Mouse (Mus musculus) liver, adult 2 months (tissue): ENCODE results near the gene P3h2. TPM values are rescaled to one million over a fixed set of nuclear protein-coding genes. Genes with fewer than 3 reads are reported as not detected.

Experiments
- DNase-seq: peaks from one replicate; pipeline ENCODE4 v3.0.0-alpha.2; 2011; ENCODE audit warnings: low read depth, low spot score; ENCODE audit errors: extremely low read depth
- H3K27ac ChIP-seq: fragments of 200-500 bp; replicated peaks from 2 replicates; pipeline ENCODE4 v1.5.1; 2012; ENCODE audit warnings: low read depth, mild to moderate bottlenecking, control low read depth, inconsistent platforms, low read length; ENCODE audit not compliant: insufficient read depth
- H3K27me3 ChIP-seq: fragments of 200-500 bp; 2 replicates; pipeline ENCODE4 v1.6.1; 2012; ENCODE audit warnings: mild to moderate bottlenecking, moderate library complexity, low read length, inconsistent platforms; ENCODE audit not compliant: control insufficient read depth, insufficient read depth
- H3K36me3 ChIP-seq: fragments of 200-500 bp; 2 replicates; pipeline ENCODE4 v1.6.1; 2012; ENCODE audit warnings: low read length, inconsistent platforms; ENCODE audit not compliant: control insufficient read depth, insufficient read depth
- H3K4me1 ChIP-seq: fragments of 200-500 bp; 2 replicates; pipeline ENCODE4 v1.6.1; 2011; ENCODE audit warnings: low read length; ENCODE audit not compliant: control insufficient read depth, insufficient read depth
- H3K4me3 ChIP-seq: fragments of 200-500 bp; 2 replicates; pipeline ENCODE4 v1.5.1; 2011; ENCODE audit warnings: low read depth, mild to moderate bottlenecking, control low read depth, low read length, moderate library complexity; ENCODE audit not compliant: insufficient read depth
- H3K79me2 ChIP-seq: fragments of 200-500 bp; 2 replicates; pipeline ENCODE4 v1.6.1; 2012; ENCODE audit warnings: inconsistent platforms, mild to moderate bottlenecking, low read length, moderate library complexity; ENCODE audit not compliant: control insufficient read depth, insufficient read depth
- H3K9ac ChIP-seq: fragments of 200-500 bp; 2 replicates; pipeline ENCODE4 v1.6.1; 2012; ENCODE audit warnings: low read depth, mild to moderate bottlenecking, control low read depth, inconsistent platforms, low read length
- CTCF ChIP-seq: fragments of 200-500 bp; IDR thresholded peaks from 2 replicates; pipeline ENCODE4 v1.5.1; 2011; ENCODE audit warnings: low read depth, low read length, control low read depth
- POLR2A ChIP-seq: fragments of 200-500 bp; IDR thresholded peaks from 2 replicates; pipeline ENCODE4 v1.6.1; 2011; ENCODE audit warnings: low read length, control low read depth; ENCODE audit not compliant: insufficient read depth; ENCODE audit errors: extremely low read depth
- whole genome bisulfite sequencing: fragments of 180-500 bp; shearing (Covaris S2); methylation state at CpG from one replicate; pipeline ENCODE4 v1.1.7; 2018; 5-methylcytosine and 5-hydroxymethylcytosine counted together
- polyA plus RNA-seq: library from polyadenylated mRNA; depleted of rRNA; stranded (reverse); fragments of >200 nt; gene quantifications from 2 replicates; pipeline ENCODE4 v1.2.3, GENCODE M21; 2012
- total RNA-seq: library from RNA; depleted of rRNA; stranded (reverse); fragments of >200 nt; gene quantifications from 2 replicates; pipeline ENCODE4 v1.2.3, GENCODE M21; 2014

P3h2 gene
- total and polyA plus RNA-seq, 2 experiments: 0.28 to 0.55 TPM

DNA sequence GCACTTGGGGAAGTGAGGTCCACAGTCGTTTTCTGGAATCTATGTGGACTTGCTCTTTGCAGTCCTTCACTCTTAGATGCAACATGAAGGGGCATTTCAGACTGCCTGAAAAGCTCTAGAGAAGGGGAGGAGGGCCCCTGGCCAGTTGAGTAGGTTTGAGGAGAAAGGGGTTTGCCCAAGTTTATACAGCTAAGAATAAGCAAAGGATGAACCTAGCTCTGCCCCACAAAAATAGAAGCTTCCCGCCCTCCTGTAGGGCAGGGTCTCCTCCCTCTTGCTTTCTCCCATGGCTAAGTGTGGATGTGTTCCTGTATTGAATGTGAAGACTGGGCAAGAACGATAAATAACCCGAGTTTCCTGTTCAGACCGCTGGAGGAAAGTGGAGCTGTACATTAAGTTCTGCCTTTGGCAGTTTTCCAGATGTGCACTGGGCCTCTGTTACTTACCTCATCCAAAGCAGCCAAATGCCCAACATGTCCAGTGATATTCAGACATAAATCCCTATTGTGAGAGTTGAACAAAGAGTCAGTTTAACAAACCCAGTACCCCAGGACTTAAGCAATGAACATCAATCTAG, 545 bp upstream of the P3h2 start:
- H3K79me2 ChIP-seq: no peaks in the 10 kb centered on the region
- no peaks in the 10 kb centered on the region; the same call in 1 of the 2 replicates for H3K27me3 ChIP-seq
- peak overlapping the region; percentile 77 for H3K4me3 ChIP-seq
- peak overlapping the region; percentile 32; the same call in 1 of the 2 replicates for H3K9ac ChIP-seq
- DNase-seq: no peak
- no peaks in the 10 kb centered on the region for H3K36me3 ChIP-seq
- H3K27ac ChIP-seq: no peak overlapping the region
- no peaks in the 10 kb centered on the region; the same call in 1 of the 2 replicates for H3K4me1 ChIP-seq
- WGBS: 14% methylated on average over 5 of the region's 5 CpGs
- TF ChIP-seq POLR2A (no peak), CTCF (no peak)

GRCm38 (mm10) chr16:26104274-26104673, 1.3 kb downstream of the P3h2 start:
- no peaks in the 10 kb centered on the region for H3K36me3 ChIP-seq
- no peak for TF ChIP-seq POLR2A
- TF ChIP-seq CTCF: no peak
- H3K4me3 ChIP-seq: no peak overlapping the region; the same call in 1 of the 2 replicates
- WGBS: 60% methylated on average over 4 of the region's 4 CpGs
- H3K79me2 ChIP-seq: no peaks in the 10 kb centered on the region
- no peak overlapping the region for H3K9ac ChIP-seq
- no peak overlapping the region for H3K27ac ChIP-seq
- no peaks in the 10 kb centered on the region; the same call in 1 of the 2 replicates for H3K27me3 ChIP-seq
- no peaks in the 10 kb centered on the region; the same call in 1 of the 2 replicates for H3K4me1 ChIP-seq
- DNase-seq: no peak

GRCm38 (mm10) chr16:26102856-26103255, 2.7 kb downstream of the P3h2 start:
- Histone ChIP-seq H3K27ac (no peak overlapping the region), H3K4me3 (no peak overlapping the region), H3K79me2 (no peaks in the 10 kb centered on the region), H3K27me3 (no peaks in the 10 kb centered on the region; the same call in 1 of the 2 replicates), H3K4me1 (no peaks in the 10 kb centered on the region; the same call in 1 of the 2 replicates), H3K9ac (no peak overlapping the region), H3K36me3 (no peaks in the 10 kb centered on the region)
- WGBS: 75% methylated on average over 2 of the region's 2 CpGs
- no peak for DNase-seq
- no peak for TF ChIP-seq CTCF
- no peak for TF ChIP-seq POLR2A

GRCm38 (mm10) chr16:26100167-26100566, 5.4 kb downstream of the P3h2 start:
- Histone ChIP-seq H3K27me3 (no peaks in the 10 kb centered on the region; the same call in 1 of the 2 replicates), H3K79me2 (no peaks in the 10 kb centered on the region), H3K9ac (no peak overlapping the region), H3K36me3 (no peaks in the 10 kb centered on the region), H3K4me1 (no peaks in the 10 kb centered on the region), H3K4me3 (no peak overlapping the region), H3K27ac (no peak overlapping the region)
- DNase-seq: no peak
- no peak for TF ChIP-seq CTCF
- TF ChIP-seq POLR2A: no peak
- 53% methylated on average over 4 of the region's 4 CpGs for WGBS

- DNase-seq: no peak
- no peak for TF ChIP-seq CTCF
- H3K27me3 ChIP-seq: no peaks in the 10 kb centered on the region
- H3K36me3 ChIP-seq: no peaks in the 10 kb centered on the region
- no peak overlapping the region for H3K4me3 ChIP-seq
- no peaks in the 10 kb centered on the region for H3K4me1 ChIP-seq
- WGBS: 67% methylated on average over 7 of the region's 7 CpGs
- H3K9ac ChIP-seq: no peak overlapping the region
- no peak overlapping the region for H3K27ac ChIP-seq
- H3K79me2 ChIP-seq: no peaks in the 10 kb centered on the region
Measured at GRCm38 (mm10) chr16:26095696-26096284, 9.8 kb downstream of the P3h2 start.

- no peak for DNase-seq
- no peaks in the 10 kb centered on the region for H3K27me3 ChIP-seq
- no peak overlapping the region for H3K9ac ChIP-seq
- TF ChIP-seq CTCF: no peak
- TF ChIP-seq POLR2A: no peak
- no peaks in the 10 kb centered on the region for H3K36me3 ChIP-seq
- WGBS: 38% methylated on average over 4 of the region's 4 CpGs
- no peak overlapping the region for H3K27ac ChIP-seq
- no peaks in the 10 kb centered on the region for H3K4me1 ChIP-seq
- no peak overlapping the region for H3K4me3 ChIP-seq
- no peaks in the 10 kb centered on the region for H3K79me2 ChIP-seq
Measured at GRCm38 (mm10) chr16:26093888-26094287, 11.7 kb downstream of the P3h2 start.
